Mouse (Mus musculus) erythroblast, embryonic 14.5 days (primary cell): Measurements from ENCODE around the gene Xpnpep1.

Experiments used
- GATA1 ChIP-seq: IDR thresholded peaks from 2 replicates; pipeline ENCODE4 v1.6.1; 2012; ENCODE audit warnings: low read length, inconsistent platforms, mixed read lengths
- TAL1 ChIP-seq: IDR thresholded peaks from 3 replicates; pipeline ENCODE4 v1.6.1; 2012; ENCODE audit warnings: low read length, inconsistent platforms, mixed read lengths

- TF ChIP-seq TAL1 (no peak), GATA1 (no peak)
Measured at GRCm38 (mm10) chr19:53080921-53081320, 40.9 kb upstream of the Xpnpep1 start.
